Mouse (Mus musculus) heart, embryonic 14.5 days (tissue): ENCODE measurements at regions not wholly inside any gene's neighbourhood (a gene's known extent, or its start where the extent isn't known, plus 50 kb on each side); places are given as distances from the start of the nearest gene placed in this dataset.

Experiments used
- ATAC-seq: fragments of 200-750 bp; cut with Nextera tagmentation; 2 replicates; pipeline ENCODE4 v1.8.0; 2017; ENCODE audit warnings: low read depth, moderate TSS enrichment; ENCODE audit not compliant: insufficient number of reproducible peaks, insufficient read depth, low FRiP score
- H3K27ac ChIP-seq, 2 experiments: fragments of 200-500 bp in 1 of 2; fragments of 300-500 bp in 1 of 2; sonication (generic) in 1 of 2; replicated peaks in 1 of 2; 2 replicates each; pipeline ENCODE4 v1.5.1; 2012 to 2014; ENCODE audit warnings: low read depth in 2 of 2, low read length in 2 of 2, control low read depth in 1 of 2, mild to moderate bottlenecking in 1 of 2, mixed read lengths in 1 of 2; ENCODE audit not compliant: control insufficient read depth in 1 of 2, insufficient read depth in 1 of 2
- H3K27me3 ChIP-seq: fragments of 300-500 bp; sonication (generic); 2 replicates; pipeline ENCODE4 v1.6.1; 2014; ENCODE audit warnings: mild to moderate bottlenecking, low read length, control low read depth; ENCODE audit not compliant: control insufficient read depth, insufficient read depth
- H3K36me3 ChIP-seq: fragments of 300-500 bp; sonication (generic); 2 replicates; pipeline ENCODE4 v1.6.1; 2014; ENCODE audit warnings: mild to moderate bottlenecking, control low read depth, low read length, mixed read lengths; ENCODE audit not compliant: control insufficient read depth, insufficient read depth
- H3K4me1 ChIP-seq, 2 experiments: fragments of 200-500 bp in 1 of 2; fragments of 300-500 bp in 1 of 2; sonication (generic) in 1 of 2; 2 replicates each; pipeline ENCODE4 v1.6.1; 2012 to 2014; ENCODE audit warnings: low read length in 2 of 2, control low read depth in 1 of 2, mixed read lengths in 1 of 2; ENCODE audit not compliant: control insufficient read depth in 2 of 2, insufficient read depth in 2 of 2
- H3K4me2 ChIP-seq: fragments of 300-500 bp; sonication (generic); 2 replicates; pipeline ENCODE4 v1.6.1; 2014; ENCODE audit warnings: mild to moderate bottlenecking, low read length
- H3K4me3 ChIP-seq, 2 experiments: fragments of 200-500 bp in 1 of 2; fragments of 300-500 bp in 1 of 2; sonication (generic) in 1 of 2; 2 replicates each; pipeline ENCODE4 v1.5.1; 2012 to 2014; ENCODE audit warnings: low read length in 2 of 2, mild to moderate bottlenecking in 2 of 2, control low read depth in 1 of 2, low read depth in 1 of 2, moderate library complexity in 1 of 2; ENCODE audit not compliant: control insufficient read depth in 1 of 2, insufficient read depth in 1 of 2
- H3K9ac ChIP-seq: fragments of 300-500 bp; sonication (generic); 2 replicates; pipeline ENCODE4 v1.6.1; 2014; ENCODE audit warnings: mild to moderate bottlenecking, low read length
- H3K9me3 ChIP-seq: fragments of 300-500 bp; sonication (generic); 2 replicates; pipeline ENCODE4 v1.6.1; 2016; ENCODE audit warnings: low read length, control low read depth; ENCODE audit not compliant: control insufficient read depth
- WGBS: fragments of 180-500 bp; shearing (Covaris S2); extraction: QIAGEN DNeasy Blood & Tissue Kit; methylation state at CpG from one replicate; pipeline ENCODE4 v1.1.7; 2014; 5-methylcytosine and 5-hydroxymethylcytosine counted together

- ATAC-seq: no peak
- WGBS: 16% methylated on average over 5 of the region's 5 CpGs
These were observed 199.7 kb upstream of the Eef2kmt start for GRCm38 (mm10) chr16:5455352-5455965.

GRCm38 (mm10) chr16:5454243-5454642, 198.5 kb upstream of the Eef2kmt start:
- Histone ChIP-seq H3K4me2 (no peak overlapping the region), H3K27ac (no peak overlapping the region), H3K9me3 (no peaks in the 10 kb centered on the region), H3K4me1 (peaks cover 9% of the 10 kb centered on the region in 2 experiments), H3K4me3 (no peak overlapping the region), H3K36me3 (no peaks in the 10 kb centered on the region), H3K27me3 (no peaks in the 10 kb centered on the region), H3K9ac (no peak overlapping the region)
- ATAC-seq: no peak
- WGBS: 33% methylated on average over 6 of the region's 6 CpGs

More at GRCm38 (mm10) chr16:5455352-5455965, 199.7 kb upstream of the Eef2kmt start:
- Histone ChIP-seq H3K4me2 (no peak overlapping the region), H3K27me3 (no peaks in the 10 kb centered on the region), H3K4me3 (no peak overlapping the region), H3K9me3 (no peaks in the 10 kb centered on the region), H3K27ac (0 out of 4 replicates have a peak overlapping the region, but pooled peaks of 1 of the 2 experiments have one; percentile 19), H3K4me1 (peaks cover 9% of the 10 kb centered on the region in 2 experiments), H3K9ac (peak overlapping the region; percentile 14; the same call in 1 of the 2 replicates), H3K36me3 (no peaks in the 10 kb centered on the region)

GRCm38 (mm10) chr16:5452971-5453370, 197.2 kb upstream of the Eef2kmt start:
- 82% methylated on average over 6 of the region's 6 CpGs for WGBS
- Histone ChIP-seq H3K36me3 (no peaks in the 10 kb centered on the region), H3K9ac (no peak overlapping the region), H3K27ac (no peak overlapping the region), H3K4me2 (no peak overlapping the region), H3K27me3 (no peaks in the 10 kb centered on the region), H3K9me3 (no peaks in the 10 kb centered on the region), H3K4me3 (no peak overlapping the region), H3K4me1 (peaks cover 9% of the 10 kb centered on the region in 2 experiments)
- ATAC-seq: no peak

GRCm38 (mm10) chr16:5445776-5446175, 190.0 kb upstream of the Eef2kmt start:
- Histone ChIP-seq H3K36me3 (no peaks in the 10 kb centered on the region), H3K9me3 (no peaks in the 10 kb centered on the region), H3K4me2 (no peak overlapping the region), H3K27me3 (no peaks in the 10 kb centered on the region), H3K4me3 (no peak overlapping the region), H3K9ac (no peak overlapping the region), H3K27ac (no peak overlapping the region), H3K4me1 (no peaks in the 10 kb centered on the region)
- no peak for ATAC-seq
- 71% methylated on average over 6 of the region's 6 CpGs for WGBS

- no peak for ATAC-seq
- Histone ChIP-seq H3K4me2 (no peak overlapping the region), H3K27ac (no peak overlapping the region), H3K27me3 (no peaks in the 10 kb centered on the region), H3K4me1 (peaks cover 0 to 1% of the 10 kb centered on the region in 2 experiments; a peak in 1 of 4 replicates), H3K36me3 (no peaks in the 10 kb centered on the region), H3K4me3 (no peak overlapping the region), H3K9me3 (no peaks in the 10 kb centered on the region), H3K9ac (no peak overlapping the region)
- WGBS: 67% methylated on average over 2 of the region's 2 CpGs
These were observed 189.0 kb upstream of the Eef2kmt start for GRCm38 (mm10) chr16:5444785-5445184.

- H3K36me3 ChIP-seq: no peaks in the 10 kb centered on the region
- no peak overlapping the region for H3K4me2 ChIP-seq
- no peaks in the 10 kb centered on the region for H3K27me3 ChIP-seq
- no peak overlapping the region for H3K4me3 ChIP-seq
- H3K9ac ChIP-seq: no peak overlapping the region
- 41% methylated on average over 2 of the region's 2 CpGs for WGBS
- no peaks in the 10 kb centered on the region for H3K9me3 ChIP-seq
- no peak overlapping the region for H3K27ac ChIP-seq
- ATAC-seq: no peak
- H3K4me1 ChIP-seq: peaks cover 0 to 2% of the 10 kb centered on the region in 2 experiments; a peak in 1 of 4 replicates
These were observed 183.9 kb upstream of the Eef2kmt start for GRCm38 (mm10) chr16:5439717-5440116.

GRCm38 (mm10) chr16:5438405-5438804, 182.6 kb upstream of the Eef2kmt start:
- H3K36me3 ChIP-seq: no peaks in the 10 kb centered on the region
- no peaks in the 10 kb centered on the region for H3K27me3 ChIP-seq
- no peaks in the 10 kb centered on the region for H3K9me3 ChIP-seq
- ATAC-seq: no peak
- H3K9ac ChIP-seq: no peak overlapping the region
- H3K4me2 ChIP-seq: no peak overlapping the region
- peaks cover 8 to 10% of the 10 kb centered on the region in 2 experiments for H3K4me1 ChIP-seq
- WGBS: 88% methylated on average over 2 of the region's 2 CpGs
- no peak overlapping the region for H3K4me3 ChIP-seq
- no peak overlapping the region for H3K27ac ChIP-seq

- WGBS: 37% methylated on average over 5 of the region's 5 CpGs
- Histone ChIP-seq H3K27ac (peak overlapping the region; percentile 89 to 93), H3K36me3 (no peaks in the 10 kb centered on the region), H3K9me3 (no peaks in the 10 kb centered on the region), H3K4me2 (peak overlapping the region; percentile 56), H3K4me1 (peaks cover 18 to 40% of the 10 kb centered on the region in 2 experiments), H3K9ac (peak overlapping the region; percentile 55), H3K27me3 (no peaks in the 10 kb centered on the region), H3K4me3 (peak overlapping the region; percentile 25 to 34)
- no peak for ATAC-seq
These were observed 175.9 kb upstream of the Eef2kmt start for GRCm38 (mm10) chr16:5431689-5432088.
